Mouse (Mus musculus) skeletal muscle tissue, adult 2 months (tissue): Measurements from ENCODE around the gene Gm20532.

Experiments
- DNase-seq: peaks from one replicate; pipeline ENCODE4 v3.0.0-alpha.2; 2012; ENCODE audit warnings: low read depth, low spot score

Gm20532 gene

GRCm38 (mm10) chr2:26595725-26596435 is 9.4 kb downstream of the Gm20532 start:
- DNase-seq, result no peak

GRCm38 (mm10) chr2:26596898-26597297 is 10.5 kb downstream of the Gm20532 start:
- DNase-seq, result no peak

- no peak for DNase-seq
These were observed 11.4 kb downstream of the Gm20532 start for GRCm38 (mm10) chr2:26597810-26598209.

- no peak for DNase-seq
These were observed 12.0 kb downstream of the Gm20532 start for GRCm38 (mm10) chr2:26598462-26598861.

GRCm38 (mm10) chr2:26599965-26600364 is 13.5 kb downstream of the Gm20532 start:
- no peak for DNase-seq

- DNase-seq, result no peak
These were observed 14.2 kb downstream of the Gm20532 start for GRCm38 (mm10) chr2:26600664-26601063.

- DNase-seq, result no peak
These were observed 15.2 kb downstream of the Gm20532 start for GRCm38 (mm10) chr2:26601595-26601994.

- DNase-seq, result no peak
These were observed 16.2 kb downstream of the Gm20532 start for GRCm38 (mm10) chr2:26602631-26603030.

- no peak for DNase-seq
These were observed 16.7 kb downstream of the Gm20532 start for GRCm38 (mm10) chr2:26603159-26603558.

GRCm38 (mm10) chr2:26603720-26604671 is 17.6 kb downstream of the Gm20532 start, which contains the start of gene Agpat2:
Agpat2 (minus strand) TSS chr2:26604417.
- DNase-seq, result peak; percentile 54

GRCm38 (mm10) chr2:26605331-26605730 is 18.9 kb downstream of the Gm20532 start:
- no peak for DNase-seq

GRCm38 (mm10) chr2:26606579-26606978 is 20.1 kb downstream of the Gm20532 start:
- DNase-seq, result no peak

- DNase-seq, result no peak
These were observed 20.8 kb downstream of the Gm20532 start for GRCm38 (mm10) chr2:26607056-26607910.

GRCm38 (mm10) chr2:26608781-26609180 is 22.3 kb downstream of the Gm20532 start:
- DNase-seq, result no peak

GRCm38 (mm10) chr2:26609261-26609661 is 22.8 kb downstream of the Gm20532 start:
- DNase-seq, result peak; percentile 79

GRCm38 (mm10) chr2:26610526-26610925 is 24.1 kb downstream of the Gm20532 start:
- DNase-seq, result no peak

GRCm38 (mm10) chr2:26611054-26611453 is 24.6 kb downstream of the Gm20532 start:
- no peak for DNase-seq

GRCm38 (mm10) chr2:26611896-26612295 is 25.5 kb downstream of the Gm20532 start:
- no peak for DNase-seq

- no peak for DNase-seq
These were observed 28.5 kb downstream of the Gm20532 start for GRCm38 (mm10) chr2:26614903-26615302.

GRCm38 (mm10) chr2:26615459-26616124 is 29.2 kb downstream of the Gm20532 start:
- DNase-seq, result no peak

- no peak for DNase-seq
These were observed 30.9 kb downstream of the Gm20532 start for GRCm38 (mm10) chr2:26617331-26617730.
